Mouse (Mus musculus) limb, embryonic 10.5 days (tissue): ENCODE results near the gene Adcy6. TPM values are rescaled to one million over a fixed set of nuclear protein-coding genes. Genes with fewer than 3 reads are reported as not detected.

Experiments used
- DNase-seq: peaks from one replicate; pipeline ENCODE4 v3.0.0-alpha.2; 2017; ENCODE audit warnings: low spot score
- H3K27ac ChIP-seq: fragments of 300-500 bp; sonication (generic); 2 replicates; pipeline ENCODE4 v1.5.1; 2016; ENCODE audit warnings: mild to moderate bottlenecking
- H3K27me3 ChIP-seq: fragments of 300-500 bp; sonication (generic); 2 replicates; pipeline ENCODE4 v1.6.1; 2016; ENCODE audit warnings: low read depth, mild to moderate bottlenecking; ENCODE audit not compliant: poor library complexity, severe bottlenecking
- H3K36me3 ChIP-seq: fragments of 300-500 bp; sonication (generic); 2 replicates; pipeline ENCODE4 v1.6.1; 2016; ENCODE audit warnings: mild to moderate bottlenecking, moderate library complexity
- H3K4me1 ChIP-seq: fragments of 300-500 bp; sonication (generic); 2 replicates; pipeline ENCODE4 v1.6.1; 2016
- H3K4me3 ChIP-seq: fragments of 300-500 bp; sonication (generic); 2 replicates; pipeline ENCODE4 v1.5.1; 2016; ENCODE audit warnings: mild to moderate bottlenecking, moderate library complexity
- H3K9me3 ChIP-seq: fragments of 300-500 bp; sonication (generic); replicated peaks from 2 replicates; pipeline ENCODE4 v1.6.1; 2016; ENCODE audit warnings: mild to moderate bottlenecking
- WGBS: fragments of 180-500 bp; shearing (Covaris S2); methylation state at CpG from one replicate; pipeline ENCODE4 v1.1.7; 2016; 5-methylcytosine and 5-hydroxymethylcytosine counted together
- polyA plus RNA-seq: library from polyadenylated mRNA; unstranded; fragments of >200 nt; fragmentation: Nextera tagmentation; extraction: Ambion mirVana; gene quantifications from 2 replicates; pipeline ENCODE4 v1.2.1, GENCODE M21; 2016

Adcy6 gene
- polyA plus RNA-seq, 1 experiment from 2014 or later, result 16.5 TPM

DNA sequence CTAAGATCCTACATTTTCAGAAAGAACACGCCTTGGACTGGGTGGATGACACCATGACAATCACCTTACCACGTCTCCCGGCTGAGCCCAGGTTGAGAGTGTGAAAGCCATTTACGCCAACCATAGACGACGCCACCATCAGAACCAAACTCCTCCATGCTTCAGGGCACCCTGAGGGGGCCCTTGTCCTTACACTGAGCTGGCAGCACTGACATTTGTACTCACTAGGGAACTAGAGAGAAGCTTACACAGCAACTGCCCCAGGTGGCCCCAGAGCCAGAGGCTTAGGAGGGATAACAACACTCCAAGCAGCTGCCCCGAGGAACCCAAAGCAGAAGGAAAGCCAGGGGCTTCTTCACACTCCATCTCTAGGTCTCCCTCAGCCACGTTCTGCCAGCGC, 3.1 kb downstream of the Adcy6 start:
- no peak for DNase-seq
- WGBS, result 59% methylated on average over 9 of the region's 9 CpGs
- Histone ChIP-seq H3K9me3 (no peaks in the 10 kb centered on the region), H3K4me1 (peaks cover 64% of the 10 kb centered on the region), H3K36me3 (peaks cover 56% of the 10 kb centered on the region), H3K4me3 (peak overlapping the region; percentile 91; the same call in 1 of the 2 replicates), H3K27ac (no peak overlapping the region), H3K27me3 (no peaks in the 10 kb centered on the region)

GRCm38 (mm10) chr15:98606051-98606536, 3.8 kb downstream of the Adcy6 start:
- Histone ChIP-seq H3K4me3 (0 out of 2 replicates have a peak overlapping the region, but pooled peaks have one; percentile 2), H3K9me3 (no peaks in the 10 kb centered on the region), H3K27me3 (no peaks in the 10 kb centered on the region), H3K4me1 (peaks cover 64% of the 10 kb centered on the region), H3K36me3 (peaks cover 62% of the 10 kb centered on the region), H3K27ac (no peak overlapping the region)
- no peak for DNase-seq
- 93% methylated on average over 12 of the region's 12 CpGs for WGBS

DNA sequence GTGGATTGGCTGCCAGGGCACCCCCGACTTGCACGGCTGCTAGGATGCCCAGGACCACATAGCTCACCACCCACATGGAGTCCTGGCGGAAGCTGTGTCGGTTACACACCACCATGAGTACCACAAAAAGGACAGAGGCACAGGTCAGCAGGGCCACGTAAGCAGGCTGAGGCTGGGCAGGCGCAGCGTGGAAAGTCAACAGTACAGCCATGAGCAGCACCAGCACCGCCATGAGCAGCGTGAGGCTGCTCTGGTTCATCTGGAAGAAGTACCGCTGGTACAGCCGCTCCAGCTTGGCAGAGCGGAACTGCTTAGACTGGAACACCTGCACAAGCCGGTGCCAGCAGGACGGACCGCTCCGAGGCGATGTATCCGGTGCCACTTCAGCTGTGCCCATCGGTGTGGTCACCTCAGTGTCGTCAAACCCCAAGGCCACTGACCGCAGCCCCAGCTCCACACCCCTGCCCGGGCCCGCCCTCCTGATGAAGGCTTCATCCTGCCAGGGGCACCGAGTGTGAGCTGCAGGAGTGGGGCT, 5.8 kb downstream of the Adcy6 start:
- no peaks in the 10 kb centered on the region for H3K27me3 ChIP-seq
- WGBS, result 95% methylated on average over 24 of the region's 24 CpGs
- H3K36me3 ChIP-seq, result peaks cover 80% of the 10 kb centered on the region
- DNase-seq, result no peak
- H3K4me3 ChIP-seq, result no peak overlapping the region
- H3K4me1 ChIP-seq, result peaks cover 52% of the 10 kb centered on the region
- no peak overlapping the region for H3K27ac ChIP-seq
- H3K9me3 ChIP-seq, result no peaks in the 10 kb centered on the region

GRCm38 (mm10) chr15:98602921-98603458, 6.9 kb downstream of the Adcy6 start:
- peaks cover 44% of the 10 kb centered on the region for H3K4me1 ChIP-seq
- DNase-seq, result no peak
- H3K36me3 ChIP-seq, result peaks cover 91% of the 10 kb centered on the region
- no peaks in the 10 kb centered on the region for H3K27me3 ChIP-seq
- H3K9me3 ChIP-seq, result no peaks in the 10 kb centered on the region
- H3K27ac ChIP-seq, result 0 out of 2 replicates have a peak overlapping the region, but pooled peaks have one; percentile 4
- WGBS, result 60% methylated on average over 4 of the region's 4 CpGs
- no peak overlapping the region for H3K4me3 ChIP-seq

DNA sequence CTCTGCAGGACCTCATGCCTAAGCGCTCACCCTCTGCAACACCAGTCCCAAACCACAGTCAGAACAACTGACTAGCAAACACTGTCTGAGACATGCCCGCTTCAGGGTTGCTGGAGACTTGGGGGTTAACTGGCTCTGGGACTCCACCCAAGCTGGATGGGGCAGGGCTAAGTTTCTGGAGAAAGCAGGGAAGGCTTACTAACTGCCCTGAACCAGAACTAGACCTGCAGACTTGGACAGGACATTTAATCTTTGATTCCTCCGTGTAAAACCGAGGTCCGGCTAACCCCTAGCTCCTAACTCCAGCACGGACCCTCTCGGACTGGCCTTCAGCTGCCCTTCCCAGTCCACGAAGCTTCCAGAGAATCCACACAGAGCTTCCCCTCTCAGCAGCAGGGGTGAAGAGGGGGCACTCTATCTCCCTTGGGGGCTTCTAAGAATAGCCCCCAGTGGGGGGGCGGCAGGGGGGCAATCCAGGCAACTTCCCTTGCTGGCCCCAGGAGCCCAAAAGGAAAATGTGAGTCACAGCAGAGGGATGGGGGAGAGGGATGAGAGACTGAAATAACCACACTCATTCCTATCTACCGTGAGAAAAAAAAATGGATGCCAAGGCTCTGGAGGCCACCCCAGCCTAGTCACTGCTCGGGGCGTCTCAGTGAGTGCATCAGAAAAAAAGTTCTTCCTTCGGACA, 7.5 kb downstream of the Adcy6 start:
- WGBS, result 72% methylated on average over 13 of the region's 13 CpGs
- DNase-seq, result no peak
- Histone ChIP-seq H3K9me3 (no peaks in the 10 kb centered on the region), H3K27me3 (no peaks in the 10 kb centered on the region), H3K4me3 (0 out of 2 replicates have a peak overlapping the region, but pooled peaks have one; percentile 22), H3K27ac (0 out of 2 replicates have a peak overlapping the region, but pooled peaks have one; percentile 4), H3K36me3 (peaks cover 97% of the 10 kb centered on the region), H3K4me1 (peaks cover 38% of the 10 kb centered on the region)

DNA sequence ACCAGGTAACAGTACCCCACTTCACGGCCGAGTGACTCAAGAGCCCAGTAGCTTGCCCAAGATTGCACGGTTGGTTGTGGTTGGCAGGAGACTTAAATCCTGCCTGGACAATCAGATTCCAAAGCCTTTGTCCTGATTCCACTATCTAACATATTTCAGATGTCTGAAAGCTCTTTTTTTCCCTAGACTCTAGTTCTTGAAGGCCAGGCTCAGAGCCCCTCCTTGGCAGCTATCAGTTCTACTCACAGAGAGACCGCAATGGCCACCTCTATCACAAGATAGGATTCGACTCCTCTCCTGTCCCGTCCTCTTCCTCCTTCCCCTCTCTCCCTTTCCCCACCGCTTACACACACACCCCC, 8.1 kb downstream of the Adcy6 start:
- H3K4me1 ChIP-seq, result peaks cover 32% of the 10 kb centered on the region
- H3K27me3 ChIP-seq, result no peaks in the 10 kb centered on the region
- H3K27ac ChIP-seq, result no peak overlapping the region
- peaks cover 100% of the 10 kb centered on the region for H3K36me3 ChIP-seq
- no peaks in the 10 kb centered on the region for H3K9me3 ChIP-seq
- 85% methylated on average over 7 of the region's 7 CpGs for WGBS
- no peak overlapping the region for H3K4me3 ChIP-seq
- no peak for DNase-seq

DNA sequence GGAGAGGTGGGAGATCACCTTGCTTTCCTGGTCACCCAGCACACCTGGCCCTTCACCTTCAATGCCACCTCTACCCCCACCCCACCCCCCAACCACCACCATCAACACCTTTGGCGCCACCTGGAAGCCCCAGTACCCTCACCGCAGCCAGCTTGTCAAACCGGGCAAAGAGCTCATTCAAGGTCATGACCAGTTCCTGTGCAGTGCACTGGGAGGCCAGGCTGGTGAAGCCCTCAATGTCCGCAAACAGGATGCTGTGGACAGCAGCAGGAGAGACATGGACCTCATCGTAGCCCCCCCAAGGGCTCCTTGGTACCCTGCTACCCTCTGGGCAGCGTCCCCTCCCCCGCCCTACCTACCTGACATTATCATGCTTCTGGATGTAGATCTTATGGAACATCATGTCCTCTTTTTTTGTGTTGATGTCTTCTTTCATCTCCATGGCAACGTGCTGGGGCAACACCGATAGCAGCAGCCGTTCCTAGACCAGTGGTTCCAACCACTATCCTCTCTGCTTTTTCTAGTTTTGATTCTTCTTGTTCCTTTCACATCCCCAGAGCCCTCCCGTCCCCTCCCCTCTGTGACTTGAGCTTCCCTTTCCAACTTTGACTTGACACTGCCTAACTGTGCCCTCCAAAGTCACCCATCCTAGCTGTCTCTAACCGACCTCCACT, 9.7 kb downstream of the Adcy6 start:
- Histone ChIP-seq H3K36me3 (peaks cover 100% of the 10 kb centered on the region), H3K27ac (no peak overlapping the region), H3K4me1 (peaks cover 25% of the 10 kb centered on the region)

DNA sequence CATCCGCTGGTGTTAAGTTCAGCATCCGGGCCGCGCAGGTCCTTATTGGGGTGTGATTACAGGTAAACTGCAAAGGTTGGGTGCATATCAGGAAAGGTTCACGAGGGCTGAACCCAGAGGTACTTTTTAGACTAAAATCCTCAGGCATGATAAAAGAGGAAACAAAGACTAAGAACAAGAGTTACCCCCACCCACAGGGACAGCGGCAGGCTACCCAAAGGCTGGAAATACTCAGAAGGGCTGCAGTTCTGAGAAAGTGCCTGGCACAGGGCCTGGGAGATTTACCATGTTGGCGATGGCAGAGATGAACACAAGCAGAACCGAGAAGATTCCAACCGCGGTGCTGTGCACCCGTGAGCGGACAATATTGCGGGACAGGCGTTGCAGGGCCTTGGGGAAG, 13.3 kb downstream of the Adcy6 start:
- WGBS, result 95% methylated on average over 14 of the region's 14 CpGs
- H3K27me3 ChIP-seq, result no peaks in the 10 kb centered on the region
- H3K4me3 ChIP-seq, result no peak overlapping the region
- no peaks in the 10 kb centered on the region for H3K4me1 ChIP-seq
- DNase-seq, result no peak
- no peak overlapping the region for H3K27ac ChIP-seq
- H3K9me3 ChIP-seq, result no peaks in the 10 kb centered on the region
- peaks cover 100% of the 10 kb centered on the region for H3K36me3 ChIP-seq

More for the DNA sequence above, 9.7 kb downstream of the Adcy6 start:
- no peak for DNase-seq
- Histone ChIP-seq H3K27me3 (no peaks in the 10 kb centered on the region), H3K9me3 (no peaks in the 10 kb centered on the region), H3K4me3 (no peak overlapping the region)
- 87% methylated on average over 12 of the region's 12 CpGs for WGBS

DNA sequence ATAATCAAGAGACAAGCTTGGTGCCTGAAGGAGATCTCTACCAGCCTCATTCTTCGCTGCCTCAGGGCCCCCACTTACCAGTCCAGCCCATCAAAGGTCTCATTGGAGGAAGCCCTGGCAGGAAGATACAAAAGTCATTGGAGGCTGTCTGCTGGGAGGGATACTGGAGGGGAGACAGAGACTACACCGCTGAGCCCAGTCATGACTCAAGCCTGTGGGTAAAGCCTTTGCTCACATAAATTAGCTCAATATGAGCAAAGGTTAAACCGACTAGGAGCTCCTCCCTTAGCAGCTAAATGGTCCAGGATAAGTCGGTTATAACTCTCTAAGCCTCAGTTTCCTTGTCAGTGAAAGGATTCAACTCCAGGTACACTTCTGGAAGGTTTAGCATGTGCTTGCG, 14.8 kb downstream of the Adcy6 start:
- Histone ChIP-seq H3K36me3 (peaks cover 100% of the 10 kb centered on the region), H3K4me3 (no peak overlapping the region), H3K27me3 (no peaks in the 10 kb centered on the region), H3K9me3 (no peaks in the 10 kb centered on the region), H3K27ac (no peak overlapping the region), H3K4me1 (no peaks in the 10 kb centered on the region)
- WGBS, result 88% methylated on average over 5 of the region's 5 CpGs
- DNase-seq, result no peak

GRCm38 (mm10) chr15:98594193-98594592, 15.7 kb downstream of the Adcy6 start:
- WGBS, result 85% methylated on average over 19 of the region's 19 CpGs
- no peak overlapping the region for H3K27ac ChIP-seq
- H3K27me3 ChIP-seq, result no peaks in the 10 kb centered on the region
- no peaks in the 10 kb centered on the region for H3K9me3 ChIP-seq
- no peaks in the 10 kb centered on the region for H3K4me1 ChIP-seq
- DNase-seq, result no peak
- no peak overlapping the region for H3K4me3 ChIP-seq
- H3K36me3 ChIP-seq, result peaks cover 99% of the 10 kb centered on the region

DNA sequence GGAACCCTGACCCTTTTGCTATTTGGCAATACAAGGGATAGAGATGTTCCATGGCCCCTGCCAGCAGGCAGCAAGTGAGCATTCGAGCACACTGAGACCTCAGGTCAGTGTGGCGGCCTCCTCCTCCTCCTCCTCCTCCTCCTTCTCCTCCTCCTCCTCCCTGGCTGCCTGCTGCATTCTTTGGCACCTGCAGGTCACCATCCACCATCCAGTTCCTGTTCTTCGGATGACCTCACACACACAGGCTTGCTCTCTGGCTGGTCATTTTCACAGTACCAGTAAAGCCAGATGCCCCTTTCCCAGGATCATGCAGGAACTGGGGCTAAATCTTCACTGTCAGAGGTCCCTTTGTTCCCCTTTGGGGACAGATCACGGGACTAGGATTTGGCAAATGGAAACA, 18.5 kb downstream of the Adcy6 start:
- Histone ChIP-seq H3K27me3 (no peaks in the 10 kb centered on the region), H3K36me3 (peaks cover 83% of the 10 kb centered on the region), H3K4me3 (no peak overlapping the region), H3K4me1 (no peaks in the 10 kb centered on the region), H3K27ac (no peak overlapping the region), H3K9me3 (no peaks in the 10 kb centered on the region)
- no peak for DNase-seq
- 79% methylated on average over 4 of the region's 4 CpGs for WGBS

DNA sequence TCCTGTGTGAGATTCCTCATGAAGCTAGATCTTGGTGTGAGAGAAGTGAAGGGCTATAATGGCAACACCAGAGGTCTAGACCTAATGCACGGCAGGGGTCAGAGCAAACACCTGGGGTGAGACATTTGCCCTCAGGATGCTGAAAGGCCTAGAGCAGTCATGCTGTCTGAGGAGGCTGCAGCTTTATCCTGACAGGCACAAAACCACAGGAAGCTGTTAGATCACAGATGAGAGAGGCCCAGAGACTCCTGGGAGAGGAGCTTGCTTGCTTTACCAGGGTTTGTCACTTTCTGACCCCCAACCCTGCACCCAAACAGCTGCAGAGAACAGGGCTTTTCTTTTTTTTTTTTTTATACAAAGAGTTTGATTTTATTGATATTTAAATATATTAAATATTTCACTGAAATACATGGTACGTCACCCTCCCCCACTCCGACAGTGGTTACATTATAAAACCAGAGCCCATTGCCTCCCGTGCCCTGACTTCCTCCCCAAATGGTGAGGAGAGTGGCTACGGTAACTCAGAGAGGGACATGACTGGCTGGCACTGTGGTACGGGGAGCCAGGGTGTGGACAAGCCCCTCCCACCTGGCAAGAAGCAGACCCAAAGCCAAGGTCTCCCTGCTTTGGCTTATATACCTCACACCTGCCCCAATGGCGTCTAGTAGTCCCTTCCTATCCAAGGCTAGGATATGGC, 20.1 kb downstream of the Adcy6 start:
- Histone ChIP-seq H3K27me3 (no peaks in the 10 kb centered on the region), H3K9me3 (no peaks in the 10 kb centered on the region), H3K27ac (no peak overlapping the region), H3K4me1 (peaks cover 12% of the 10 kb centered on the region), H3K36me3 (peaks cover 67% of the 10 kb centered on the region), H3K4me3 (no peak overlapping the region)
- 64% methylated on average over 7 of the region's 7 CpGs for WGBS
- no peak for DNase-seq
